Mouse (Mus musculus) CH12.LX (cell line): Measurements from ENCODE around the gene Gimap7.

Source experiments
- CHD2 ChIP-seq: IDR thresholded peaks from 2 replicates; pipeline ENCODE4 v1.6.1; 2011; ENCODE audit warnings: low read length, improper control_type of control experiment
- CTCF ChIP-seq, 2 experiments: IDR thresholded peaks in 1 of 2; conservative IDR thresholded peaks in 1 of 2; 2 replicates each; pipeline ENCODE4 v1.5.1; 2011 to 2012; ENCODE audit warnings: low read depth in 2 of 2, low read length in 2 of 2, improper control_type of control experiment in 1 of 2, inconsistent platforms in 1 of 2, mild to moderate bottlenecking in 1 of 2, moderate library complexity in 1 of 2
- MAFK ChIP-seq: IDR thresholded peaks from 2 replicates; pipeline ENCODE4 v1.6.1; 2011; ENCODE audit warnings: low read length, improper control_type of control experiment; ENCODE audit not compliant: insufficient replicate concordance
- MAX ChIP-seq: IDR thresholded peaks from 2 replicates; pipeline ENCODE4 v1.6.1; 2011; ENCODE audit warnings: low read length, improper control_type of control experiment
- MYC ChIP-seq: IDR thresholded peaks from 2 replicates; pipeline ENCODE4 v1.6.1; 2011; ENCODE audit warnings: low read depth, mild to moderate bottlenecking, improper control_type of control experiment, low read length
- NRF1 ChIP-seq: IDR thresholded peaks from 2 replicates; pipeline ENCODE4 v1.6.1; 2014; ENCODE audit warnings: low read depth, mild to moderate bottlenecking, inconsistent platforms, low read length, improper control_type of control experiment, moderate library complexity
- POLR2A ChIP-seq: IDR thresholded peaks from 2 replicates; pipeline ENCODE4 v1.6.1; 2011; ENCODE audit warnings: low read depth, mild to moderate bottlenecking, improper control_type of control experiment, low read length
- USF1 ChIP-seq: IDR thresholded peaks from 2 replicates; pipeline ENCODE4 v1.6.1; 2014; ENCODE audit warnings: low read depth, mild to moderate bottlenecking, inconsistent platforms, low read length, improper control_type of control experiment

DNA sequence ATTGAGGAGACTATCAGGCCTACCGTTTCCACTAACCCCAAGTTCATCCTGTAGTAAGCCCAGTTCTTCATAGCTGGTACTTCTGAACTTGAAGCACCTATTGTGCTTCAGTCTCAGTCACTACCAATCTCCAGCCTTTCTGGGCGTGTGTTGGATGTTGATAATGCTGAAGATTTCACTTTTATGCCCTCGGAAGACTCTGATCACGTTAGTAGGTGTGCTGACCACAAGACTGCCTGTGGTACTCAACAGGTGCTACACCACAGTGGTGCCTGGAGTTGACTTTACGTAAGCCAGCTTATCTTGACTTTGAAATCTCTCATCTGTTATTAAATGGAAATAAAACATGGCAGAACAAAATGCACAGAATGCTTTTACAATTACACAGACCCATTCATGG, 38.0 kb upstream of the Gimap7 start:
- no peak for TF ChIP-seq NRF1
- no peak for TF ChIP-seq USF1
- no peak for TF ChIP-seq CHD2
- no peak for TF ChIP-seq MYC
- TF ChIP-seq POLR2A, result no peak; the same call in 1 of the 2 replicates
- TF ChIP-seq MAFK, result no peak
- TF ChIP-seq CTCF (conservative IDR thresholded peaks at IDR 0.05 in 1 of 2, IDR thresholded peaks at IDR 0.05 in 1 of 2; ENCODE audit: low read depth in 2 of 2, low read length in 2 of 2), result no peak
- no peak for TF ChIP-seq MAX
